Mouse (Mus musculus): ENCODE results near the gene Ifne. TPM values are rescaled to one million over a fixed set of nuclear protein-coding genes. Genes with fewer than 3 reads are reported as not detected.
A peak's percentile ranks its signal among the peaks of the same experiment; 100 is the strongest.

Gene Ifne
- polyA plus RNA-seq, 1 experiment from 2014 or later: not detected

DNA sequence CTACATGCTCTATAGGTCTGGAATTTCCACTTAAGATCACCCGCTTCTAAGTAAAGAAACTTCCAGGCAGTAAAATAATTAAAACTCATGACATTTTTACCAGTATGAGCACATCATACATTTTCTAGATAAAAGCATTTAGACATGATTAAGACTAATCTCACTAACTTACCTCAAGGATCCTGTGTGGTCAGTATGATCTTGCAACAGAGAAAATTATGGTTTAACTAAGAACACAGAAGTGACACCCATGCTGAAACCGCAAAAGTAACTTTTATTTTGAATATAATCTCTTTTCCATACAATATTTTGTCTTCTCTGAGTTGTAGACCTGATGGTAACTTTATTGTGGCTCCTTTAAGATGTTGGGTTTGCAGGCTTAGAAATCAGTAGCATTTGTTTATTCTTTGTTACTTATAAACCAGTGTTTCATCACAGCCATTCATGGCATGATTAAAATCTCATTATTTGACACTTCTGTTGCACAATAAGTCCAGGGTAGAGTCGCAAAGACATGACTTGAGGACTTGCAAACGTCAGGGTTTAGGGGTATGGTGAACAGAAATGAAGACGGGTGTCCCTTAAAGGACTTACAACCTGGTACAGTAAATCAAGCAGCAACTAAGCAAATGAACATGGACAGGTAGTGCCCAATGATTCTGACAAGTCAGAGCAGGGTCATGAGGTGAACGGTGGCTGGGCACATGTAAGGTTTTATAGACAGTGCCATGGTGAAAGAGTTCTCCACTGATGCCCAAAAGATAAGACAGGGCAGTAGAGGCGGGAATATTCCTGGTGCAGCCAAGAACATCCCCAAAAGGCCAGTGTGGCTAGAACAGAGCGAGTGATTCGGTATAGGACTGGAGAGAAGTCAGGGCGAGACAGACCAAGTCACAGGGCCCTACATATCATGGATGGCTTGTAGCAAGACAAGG, 29.9 kb upstream of the Ifne start:
- Histone ChIP-seq H3K4me2 (no peak overlapping the region), H3K4me1 (no peaks in the 10 kb centered on the region), H3K36me3 (no peaks in the 10 kb centered on the region), H3K27ac (no peak overlapping the region), H3K9ac (no peak overlapping the region), H3K9me3 (no peaks in the 10 kb centered on the region), H3K4me3 (no peak overlapping the region), H3K27me3 (no peaks in the 10 kb centered on the region)
- WGBS: 72% methylated on average over 10 of the region's 10 CpGs
- ATAC-seq (ENCODE audit: borderline replicate concordance, extremely low read depth, low FRiP score, low TSS enrichment): no peak

DNA sequence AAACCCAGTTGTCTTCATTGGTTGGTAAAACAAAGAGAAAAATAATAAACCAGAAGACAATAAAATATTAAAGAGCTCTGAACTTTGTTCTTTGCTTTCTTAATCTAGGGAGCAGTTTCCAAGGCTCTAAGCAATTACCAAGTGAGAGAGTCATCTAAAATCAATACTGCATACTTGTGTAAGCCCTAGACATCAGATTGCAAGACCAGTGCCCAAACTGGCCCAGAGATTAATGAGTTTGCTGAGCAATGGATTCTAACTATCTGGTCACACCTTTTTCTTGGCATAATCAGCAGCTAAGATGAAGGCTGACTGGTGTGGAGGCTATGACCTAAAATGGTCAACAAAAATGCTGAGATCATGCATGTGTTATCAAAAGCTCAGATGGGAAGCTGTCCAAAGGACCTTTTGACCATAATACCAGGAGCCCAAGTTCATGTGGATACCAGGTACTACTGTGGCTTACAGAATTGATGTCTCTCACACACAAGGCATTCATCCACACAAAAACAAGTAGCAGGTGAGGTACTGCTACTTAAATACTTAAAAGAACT, 13.3 kb upstream of the Ifne start:
- Histone ChIP-seq H3K4me2 (no peak overlapping the region), H3K27ac (no peak overlapping the region), H3K9me3 (no peaks in the 10 kb centered on the region), H3K9ac (no peak overlapping the region), H3K4me3 (no peak overlapping the region), H3K4me1 (no peaks in the 10 kb centered on the region), H3K36me3 (no peaks in the 10 kb centered on the region), H3K27me3 (no peaks in the 10 kb centered on the region)
- ATAC-seq (ENCODE audit: borderline replicate concordance, extremely low read depth, low FRiP score, low TSS enrichment): no peak

DNA sequence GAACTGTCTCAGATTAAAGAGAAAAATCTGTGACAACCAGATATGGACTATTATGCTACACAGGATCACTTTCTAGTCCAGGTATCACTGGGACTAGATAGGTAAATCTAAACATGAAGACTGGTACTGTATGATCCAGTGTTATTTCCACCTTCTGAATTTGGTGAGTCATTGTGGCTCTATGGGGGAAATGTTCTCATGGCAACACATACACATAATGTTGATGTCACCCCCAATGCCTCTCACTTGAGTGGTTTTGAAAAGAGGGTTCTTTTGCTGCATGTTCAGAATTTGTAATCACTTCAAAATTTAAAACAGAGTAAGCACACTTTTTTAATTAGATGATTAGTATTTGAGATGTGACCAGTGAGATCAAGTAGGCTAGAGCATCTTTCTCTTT, 8.2 kb upstream of the Ifne start:
- no peak overlapping the region for H3K27ac ChIP-seq
- H3K9me3 ChIP-seq: no peaks in the 10 kb centered on the region
- no peaks in the 10 kb centered on the region for H3K36me3 ChIP-seq
- no peak overlapping the region for H3K4me3 ChIP-seq
- no peak overlapping the region for H3K4me2 ChIP-seq
- no peak for ATAC-seq (ENCODE audit: borderline replicate concordance, extremely low read depth, low FRiP score, low TSS enrichment)
- no peaks in the 10 kb centered on the region for H3K27me3 ChIP-seq
- no peaks in the 10 kb centered on the region for H3K4me1 ChIP-seq
- H3K9ac ChIP-seq: no peak overlapping the region

DNA sequence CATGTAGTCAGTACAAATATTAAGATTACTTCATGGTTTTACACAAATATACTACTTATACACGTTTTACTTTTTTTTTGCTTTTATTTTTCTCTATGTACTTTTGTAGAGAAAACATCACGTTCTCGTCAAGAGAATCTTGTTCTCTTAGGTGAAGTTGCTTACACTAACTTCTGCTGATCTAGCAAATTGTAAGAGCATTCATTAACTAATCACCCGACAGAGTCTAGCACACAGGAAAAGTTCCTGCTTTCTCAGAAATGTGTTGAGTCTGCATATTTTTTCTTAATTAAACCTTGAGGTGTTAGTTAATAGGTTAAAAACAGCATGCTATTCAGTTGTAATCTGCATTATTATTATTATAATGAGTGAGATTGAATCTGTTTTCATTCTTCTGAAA, 1.2 kb downstream of the Ifne start:
- ATAC-seq (ENCODE audit: borderline replicate concordance, extremely low read depth, low FRiP score, low TSS enrichment): no peak
- no peak overlapping the region for H3K4me3 ChIP-seq
- 62% methylated on average over 4 of the region's 4 CpGs for WGBS
- H3K27me3 ChIP-seq: no peaks in the 10 kb centered on the region
- H3K36me3 ChIP-seq: no peaks in the 10 kb centered on the region
- no peak overlapping the region for H3K27ac ChIP-seq
- H3K4me2 ChIP-seq: no peak overlapping the region
- H3K9me3 ChIP-seq: no peaks in the 10 kb centered on the region
- H3K9ac ChIP-seq: no peak overlapping the region
- H3K4me1 ChIP-seq: no peaks in the 10 kb centered on the region

DNA sequence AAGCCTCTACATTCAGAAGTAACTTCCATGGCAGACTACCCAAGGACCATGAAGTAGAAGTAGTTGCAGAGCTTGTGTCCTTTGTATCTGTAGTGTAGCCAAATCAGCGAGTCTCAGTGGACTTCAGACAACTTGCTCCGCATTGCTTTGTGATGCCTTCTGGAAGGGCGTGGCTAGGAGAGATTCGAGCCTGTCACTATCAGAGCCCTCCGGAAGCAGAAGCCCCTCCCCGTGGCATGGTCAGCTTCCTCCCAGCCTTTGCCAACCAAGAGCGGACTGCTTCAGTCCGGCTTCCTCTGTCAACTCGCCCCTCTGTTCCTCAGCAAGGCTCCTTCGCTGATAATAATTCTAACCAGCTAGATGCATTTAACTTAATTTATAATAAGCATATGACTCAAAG, 1.8 kb downstream of the Ifne start:
- Histone ChIP-seq H3K27ac (no peak overlapping the region), H3K9ac (no peak overlapping the region), H3K4me2 (no peak overlapping the region), H3K4me1 (no peaks in the 10 kb centered on the region), H3K27me3 (no peaks in the 10 kb centered on the region), H3K4me3 (no peak overlapping the region), H3K36me3 (no peaks in the 10 kb centered on the region), H3K9me3 (no peaks in the 10 kb centered on the region)
- ATAC-seq (ENCODE audit: borderline replicate concordance, extremely low read depth, low FRiP score, low TSS enrichment): no peak
- 46% methylated on average over 10 of the region's 10 CpGs for WGBS

DNA sequence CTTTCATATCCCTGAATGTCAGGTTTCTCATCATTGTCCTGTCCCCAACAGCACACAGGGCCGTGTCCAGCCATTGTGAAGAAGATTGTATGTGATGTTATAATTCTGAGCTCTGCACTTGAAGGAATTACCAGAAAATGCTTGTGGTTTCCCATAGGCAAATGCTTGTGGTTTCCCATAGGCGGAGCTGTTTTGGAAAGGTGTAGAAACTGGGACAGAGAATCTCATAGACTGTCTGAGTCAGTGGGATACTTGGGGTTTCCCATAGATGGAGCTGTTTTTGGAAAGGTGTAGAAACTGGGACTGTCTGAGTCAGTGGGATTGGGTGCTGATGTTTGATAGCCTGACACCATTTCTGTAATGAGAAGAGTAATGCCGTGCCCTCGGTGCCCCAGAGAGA, 3.5 kb downstream of the Ifne start:
- no peak overlapping the region for H3K27ac ChIP-seq
- no peak for ATAC-seq (ENCODE audit: borderline replicate concordance, extremely low read depth, low FRiP score, low TSS enrichment)
- no peaks in the 10 kb centered on the region for H3K4me1 ChIP-seq
- no peaks in the 10 kb centered on the region for H3K9me3 ChIP-seq
- H3K36me3 ChIP-seq: no peaks in the 10 kb centered on the region
- H3K9ac ChIP-seq: no peak overlapping the region
- H3K27me3 ChIP-seq: no peaks in the 10 kb centered on the region
- 78% methylated on average over 4 of the region's 4 CpGs for WGBS
- H3K4me2 ChIP-seq: no peak overlapping the region
- no peak overlapping the region for H3K4me3 ChIP-seq

DNA sequence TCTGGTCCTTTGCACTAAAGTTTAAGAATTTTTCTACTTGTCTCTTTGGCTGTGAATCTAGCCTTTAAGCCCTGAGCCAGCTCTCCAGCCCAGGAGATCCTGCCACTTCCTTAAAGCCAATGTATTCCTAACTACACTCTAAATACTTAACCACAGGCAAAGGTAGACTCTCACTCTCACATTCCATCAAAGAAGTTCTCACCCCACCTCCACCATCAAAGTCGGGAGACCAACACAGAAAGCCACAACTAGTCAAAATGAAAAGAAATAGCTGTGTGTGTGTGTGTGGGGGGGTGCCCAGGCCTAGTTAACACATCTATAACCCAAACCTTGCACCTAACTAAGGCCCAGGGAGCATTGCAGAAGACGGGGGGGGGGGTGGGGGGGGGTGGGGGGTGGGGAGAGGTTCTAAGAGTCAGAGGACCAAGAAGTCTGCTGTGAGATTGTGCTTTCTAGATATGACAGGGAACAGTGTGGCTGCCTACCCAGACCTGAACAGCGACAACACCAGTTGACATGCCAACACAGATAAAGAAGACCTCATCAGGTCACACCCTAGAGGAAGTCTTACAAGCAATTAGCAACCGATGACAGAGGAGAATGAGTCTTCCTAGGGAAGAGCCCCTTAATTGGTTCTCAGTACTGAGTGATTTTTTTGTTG, 4.4 kb downstream of the Ifne start:
- no peaks in the 10 kb centered on the region for H3K27me3 ChIP-seq
- whole genome bisulfite sequencing: 62% methylated on average over 3 of the region's 4 CpGs
- H3K4me3 ChIP-seq: no peak overlapping the region
- no peaks in the 10 kb centered on the region for H3K36me3 ChIP-seq
- ATAC-seq (ENCODE audit: borderline replicate concordance, extremely low read depth, low FRiP score, low TSS enrichment): no peak
- H3K4me2 ChIP-seq: no peak overlapping the region
- no peaks in the 10 kb centered on the region for H3K4me1 ChIP-seq
- no peak overlapping the region for H3K9ac ChIP-seq
- H3K9me3 ChIP-seq: no peaks in the 10 kb centered on the region
- H3K27ac ChIP-seq: no peak overlapping the region

DNA sequence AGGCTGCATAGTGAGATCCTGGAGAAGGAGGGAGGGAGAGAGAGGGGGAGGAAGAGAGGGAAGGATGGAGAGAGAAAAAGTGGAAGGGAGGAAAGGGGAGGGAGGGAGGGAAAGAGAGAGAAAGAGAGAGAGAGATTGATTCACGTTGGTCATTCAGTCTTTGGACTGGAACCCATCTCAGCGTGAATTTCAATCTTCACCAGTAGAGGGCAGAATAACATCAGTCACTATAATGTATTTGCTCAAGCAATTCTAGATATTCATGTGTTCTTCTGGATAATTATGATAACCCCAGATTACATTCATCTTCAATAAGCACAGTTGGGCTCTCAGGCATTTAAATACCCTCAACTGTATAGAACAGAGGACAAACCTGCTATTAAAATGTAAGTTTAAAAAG, 7.3 kb downstream of the Ifne start:
- H3K36me3 ChIP-seq: no peaks in the 10 kb centered on the region
- whole genome bisulfite sequencing: 0% methylated on average over 2 of the region's 2 CpGs
- H3K4me3 ChIP-seq: no peak overlapping the region
- H3K4me2 ChIP-seq: no peak overlapping the region
- no peak for ATAC-seq (ENCODE audit: borderline replicate concordance, extremely low read depth, low FRiP score, low TSS enrichment)
- H3K9ac ChIP-seq: no peak overlapping the region
- H3K27ac ChIP-seq: no peak overlapping the region
- H3K9me3 ChIP-seq: no peaks in the 10 kb centered on the region
- H3K27me3 ChIP-seq: peaks cover 5% of the 10 kb centered on the region; the same call in 1 of the 2 replicates
- H3K4me1 ChIP-seq: peaks cover 6% of the 10 kb centered on the region; the same call in 1 of the 2 replicates

DNA sequence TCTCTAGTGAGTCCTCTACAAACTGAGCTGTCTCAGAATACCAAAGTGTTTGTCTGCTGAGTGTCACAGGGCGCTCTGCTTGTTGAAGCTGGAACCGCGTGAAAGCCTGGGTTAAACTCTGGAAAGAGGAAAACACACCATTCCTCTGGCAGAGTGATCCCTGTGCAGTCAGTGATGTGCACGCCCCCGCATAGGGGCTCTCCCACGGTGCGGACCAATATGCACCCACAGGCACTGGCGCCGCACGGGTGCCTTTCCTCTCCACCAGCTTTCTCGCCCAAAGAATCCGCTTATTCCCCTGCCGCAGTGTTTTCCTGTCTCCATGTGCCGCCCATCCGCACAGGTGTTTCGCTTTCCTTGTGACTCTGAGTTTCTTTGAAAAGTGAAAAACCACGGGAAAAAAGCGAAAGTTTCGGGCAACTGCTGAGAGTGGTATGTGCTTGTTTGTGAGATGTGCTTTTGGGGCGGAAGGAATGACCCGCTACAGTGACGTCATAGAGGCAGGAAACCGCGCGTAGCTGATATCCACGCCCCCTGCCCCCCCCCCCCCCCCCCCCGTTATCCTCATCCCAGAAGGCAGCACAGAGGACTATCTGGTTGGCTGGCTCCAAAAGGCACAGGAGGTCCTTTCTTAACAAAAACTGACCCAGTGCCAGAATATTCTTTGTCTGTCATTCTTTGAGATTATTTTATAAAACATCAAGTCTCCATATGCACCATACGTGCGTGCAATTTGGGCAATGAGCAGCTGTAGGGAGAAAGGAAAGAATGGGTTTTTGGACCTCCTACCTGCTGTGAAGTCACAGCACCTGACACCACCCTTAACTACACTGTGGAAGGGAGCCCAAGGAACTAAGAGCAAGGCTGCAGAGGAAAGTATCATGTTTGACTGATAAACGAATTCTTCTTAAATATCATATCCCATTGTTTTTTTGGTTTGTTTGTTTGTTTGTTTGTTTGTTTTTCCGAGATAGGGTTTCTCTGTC, 11.8 kb downstream of the Ifne start:
- H3K4me3 ChIP-seq: peak overlapping the region; percentile 54
- H3K9ac ChIP-seq: peak overlapping the region; percentile 36
- H3K4me2 ChIP-seq: peak overlapping the region; percentile 93
- ATAC-seq (ENCODE audit: borderline replicate concordance, extremely low read depth, low FRiP score, low TSS enrichment): peak; percentile 70
- H3K4me1 ChIP-seq: peaks cover 8% of the 10 kb centered on the region; the same call in 1 of the 2 replicates
- H3K27me3 ChIP-seq: peaks cover 18% of the 10 kb centered on the region
- 5% methylated on average over 31 of the region's 31 CpGs for WGBS
- no peaks in the 10 kb centered on the region for H3K9me3 ChIP-seq
- no peaks in the 10 kb centered on the region for H3K36me3 ChIP-seq
- 0 out of 2 replicates have a peak overlapping the region, but pooled peaks have one; percentile 6 for H3K27ac ChIP-seq

DNA sequence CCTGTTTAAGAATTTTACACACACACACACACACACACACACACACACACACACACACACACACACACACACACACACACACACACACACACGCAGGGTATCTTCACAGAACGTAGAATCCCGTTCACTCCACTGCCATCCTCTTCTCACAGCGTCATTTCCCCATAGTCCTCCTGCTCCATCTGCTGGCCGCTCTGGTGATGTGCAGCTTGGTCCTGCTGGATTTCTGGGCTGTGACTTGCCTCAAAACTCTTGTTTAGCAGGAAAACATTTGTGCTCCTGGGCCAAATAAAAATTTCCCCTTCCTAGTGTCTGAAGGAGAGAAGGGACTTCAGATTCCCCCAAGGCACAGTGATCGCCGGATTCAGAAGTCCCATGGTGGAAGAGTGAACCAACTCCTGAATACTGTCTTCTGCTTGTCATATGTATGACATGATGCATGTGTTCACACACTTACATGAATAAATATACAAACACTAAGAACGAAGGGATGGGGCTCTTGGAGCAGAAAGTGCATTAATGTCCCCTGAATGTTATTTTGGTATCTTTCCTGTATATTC, 12.6 kb downstream of the Ifne start:
- Histone ChIP-seq H3K27ac (0 out of 2 replicates have a peak overlapping the region, but pooled peaks have one; percentile 6), H3K4me2 (peak overlapping the region; percentile 93), H3K9ac (peak overlapping the region; percentile 36), H3K4me3 (peak overlapping the region; percentile 54), H3K9me3 (no peaks in the 10 kb centered on the region), H3K27me3 (peaks cover 26% of the 10 kb centered on the region), H3K4me1 (peaks cover 8% of the 10 kb centered on the region; the same call in 1 of the 2 replicates), H3K36me3 (no peaks in the 10 kb centered on the region)
- no peak for ATAC-seq (ENCODE audit: borderline replicate concordance, extremely low read depth, low FRiP score, low TSS enrichment)
- WGBS: 0% methylated on average over 8 of the region's 8 CpGs

DNA sequence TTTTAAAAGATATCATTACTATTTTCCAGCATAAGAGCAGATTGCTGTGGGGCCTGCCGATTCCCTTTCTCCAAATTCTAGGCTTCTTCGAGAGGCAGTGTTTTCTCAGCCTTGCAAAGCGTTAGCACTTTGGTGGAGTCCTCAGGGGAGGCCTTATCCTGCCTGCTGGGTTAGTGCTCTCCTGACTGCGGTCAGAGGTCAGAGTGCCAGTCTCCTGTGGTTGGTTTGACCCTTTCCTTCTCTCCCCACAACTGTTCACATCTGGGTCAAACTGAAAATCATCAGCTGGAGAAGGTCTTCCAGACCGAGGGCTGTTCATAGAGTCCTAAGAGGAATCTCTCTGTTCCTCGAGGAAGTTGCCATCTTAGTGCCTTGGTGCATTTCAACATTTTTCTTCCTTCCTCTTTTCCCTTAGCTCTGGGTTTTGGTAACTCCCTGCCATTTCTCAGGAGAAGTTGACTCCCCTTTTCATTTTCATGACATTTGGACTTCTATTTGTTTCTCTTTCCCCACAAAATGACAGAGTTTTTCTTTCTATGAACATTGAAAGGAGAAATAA, 14.9 kb downstream of the Ifne start:
- 36% methylated on average over 6 of the region's 6 CpGs for WGBS
- no peaks in the 10 kb centered on the region for H3K9me3 ChIP-seq

More for the DNA sequence above, 14.9 kb downstream of the Ifne start:
- H3K4me1 ChIP-seq: peaks cover 8% of the 10 kb centered on the region; the same call in 1 of the 2 replicates
- H3K4me2 ChIP-seq: no peak overlapping the region
- ATAC-seq (ENCODE audit: borderline replicate concordance, extremely low read depth, low FRiP score, low TSS enrichment): no peak
- H3K36me3 ChIP-seq: no peaks in the 10 kb centered on the region
- H3K9ac ChIP-seq: no peak overlapping the region
- H3K4me3 ChIP-seq: no peak overlapping the region
- H3K27ac ChIP-seq: no peak overlapping the region
- peaks cover 29% of the 10 kb centered on the region for H3K27me3 ChIP-seq

Data from lung, embryonic 15.5 days (tissue).